Mouse (Mus musculus): ENCODE measurements around the gene Cyp2j7. TPM values are rescaled to one million over a fixed set of nuclear protein-coding genes. Genes with fewer than 3 reads are reported as not detected.

Gene Cyp2j7
- polyA plus RNA-seq (2017; shearing (Covaris generic)) = under 1 TPM in 1 of 2 experiments, not detected in 1; 0.31 TPM

DNA sequence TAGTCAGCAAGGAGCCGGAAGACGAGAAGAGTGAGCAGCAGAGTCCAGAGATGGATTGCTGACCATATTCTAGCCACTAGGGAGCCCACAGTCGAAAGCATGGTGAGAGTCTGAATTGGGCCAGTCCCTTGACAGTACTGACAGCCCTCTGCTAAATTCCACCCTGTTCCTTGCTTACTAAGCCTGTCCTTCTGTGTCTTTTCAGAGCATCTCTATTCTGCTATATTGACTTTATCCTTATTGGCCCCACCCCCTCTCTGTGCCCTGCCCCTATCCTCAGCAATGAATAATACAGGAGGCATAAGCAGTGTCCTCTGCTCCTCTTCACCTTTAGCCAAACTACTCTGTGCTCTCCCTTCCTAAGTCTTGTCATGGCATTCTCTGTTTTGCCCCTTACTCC lies at the start of gene Cyp2j7:
TSS of gene Cyp2j7 (minus strand) at position 101 of the 400 bp plus-strand sequence.

Other genes starting within 250 kb of the Cyp2j7 start
- under 1 TPM in 1 of 2 experiments, not detected in 1; 0.39 TPM for gene Cyp2j13, start 159.1 kb downstream of the Cyp2j7 start, polyA plus RNA-seq (2017; shearing (Covaris generic))
- gene Cyp2j12, start 95.5 kb downstream of the Cyp2j7 start, polyA plus RNA-seq (2017; shearing (Covaris generic)) = under 1 TPM in 1 of 2 experiments, not detected in 1; 0.28 TPM
- gene Cyp2j11, start 112.0 kb upstream of the Cyp2j7 start, polyA plus RNA-seq (2017; shearing (Covaris generic)) = under 1 TPM in 1 of 2 experiments, not detected in 1; 0.11 TPM